Mouse (Mus musculus) cerebellum, adult 9-10 months (tissue): Measurements from ENCODE around the gene Cep112.
"Not testable (repeated sequence)": the region's sequence is repeated elsewhere in the genome, so short reads cannot be mapped to it uniquely, and the experiment has no call there.

Experiments
- DNase-seq: peaks from one replicate; pipeline ENCODE4 v3.0.0; 2022

The Cep112 gene

GRCm38 (mm10) chr11:108805947-108806346 is 381.0 kb downstream of the Cep112 start:
- no peak for DNase-seq

DNA sequence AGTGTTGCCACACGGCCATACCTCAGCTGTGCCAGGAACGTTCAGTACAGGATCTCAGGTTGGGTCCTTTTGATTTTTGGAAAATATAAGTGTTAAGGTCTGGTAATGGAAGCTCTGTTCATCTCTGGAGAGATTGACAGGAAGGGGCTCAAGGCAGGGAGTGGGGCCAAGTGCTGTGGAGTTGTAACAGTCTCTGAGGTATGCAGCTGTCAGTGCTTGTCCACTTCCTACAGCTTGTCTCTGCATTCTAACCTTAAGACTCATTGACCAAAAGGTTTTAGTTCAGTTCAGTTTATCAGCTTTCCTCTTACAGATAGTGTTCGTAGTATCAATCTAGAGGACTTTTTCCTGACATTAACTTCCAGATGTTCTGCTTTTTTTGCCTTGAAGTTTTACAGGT is 384.6 kb downstream of the Cep112 start:
- no peak for DNase-seq

DNA sequence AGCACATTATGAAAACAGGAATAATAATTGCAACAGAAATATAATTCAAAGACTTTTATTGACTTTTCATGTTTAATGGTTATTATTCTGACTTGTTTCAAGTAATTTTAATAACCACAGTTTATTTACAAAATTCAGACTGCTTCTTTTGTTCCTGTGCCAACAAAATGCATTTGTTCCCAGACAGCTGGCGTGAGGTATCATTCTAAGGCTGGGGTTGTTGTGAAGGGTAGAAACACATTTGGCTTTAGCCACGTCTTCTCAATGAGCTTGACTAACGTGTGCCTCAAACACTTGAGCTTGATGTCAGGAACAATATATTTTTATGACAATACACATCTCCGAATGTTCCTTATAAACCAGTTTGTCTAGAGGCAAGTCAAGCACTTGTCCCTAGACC is 396.8 kb downstream of the Cep112 start:
- DNase-seq, result no peak

DNA sequence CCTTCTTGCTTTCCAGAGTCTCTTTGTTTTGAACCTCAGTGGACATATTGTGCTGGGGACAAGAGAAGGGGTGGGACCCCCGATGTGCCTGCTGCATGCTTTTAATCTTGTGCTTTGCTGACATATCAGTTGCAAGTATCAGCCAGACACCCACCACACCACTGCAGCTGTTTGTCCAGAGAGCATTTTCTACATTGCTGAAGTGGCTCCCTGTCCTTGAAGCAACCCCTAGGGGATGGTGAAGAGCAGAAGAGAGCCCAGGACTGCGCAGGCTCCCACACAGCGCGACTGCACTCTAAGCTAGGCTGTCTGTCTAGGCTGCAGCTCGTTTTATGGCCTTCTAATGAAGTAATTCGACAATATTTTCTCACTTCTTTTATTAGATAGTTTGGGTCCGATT is 397.3 kb downstream of the Cep112 start:
- no peak for DNase-seq

DNA sequence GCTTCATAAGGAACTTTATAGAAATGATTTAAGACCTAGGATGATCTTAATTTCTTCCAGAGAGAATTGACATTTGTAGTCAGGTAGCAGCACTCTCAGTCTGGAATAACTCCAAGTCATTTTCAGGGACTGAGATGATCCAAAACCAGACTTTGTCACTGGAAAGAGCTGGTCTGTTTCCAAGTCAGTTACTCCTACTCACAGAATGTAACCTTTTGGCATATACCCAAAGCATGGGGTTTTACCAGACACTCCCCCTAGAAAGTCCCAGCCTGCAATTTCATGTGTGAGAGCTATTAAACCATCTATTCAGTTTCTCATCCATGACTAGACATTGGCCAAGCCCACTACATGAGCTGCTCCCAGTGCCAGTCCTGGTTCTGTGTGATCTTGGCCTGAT is 402.3 kb downstream of the Cep112 start:
- peak; percentile 42 for DNase-seq

GRCm38 (mm10) chr11:108828374-108829025 is 403.5 kb downstream of the Cep112 start:
- DNase-seq, result no peak

- DNase-seq, result no peak
Measured at GRCm38 (mm10) chr11:108836706-108837105, 411.7 kb downstream of the Cep112 start.

DNA sequence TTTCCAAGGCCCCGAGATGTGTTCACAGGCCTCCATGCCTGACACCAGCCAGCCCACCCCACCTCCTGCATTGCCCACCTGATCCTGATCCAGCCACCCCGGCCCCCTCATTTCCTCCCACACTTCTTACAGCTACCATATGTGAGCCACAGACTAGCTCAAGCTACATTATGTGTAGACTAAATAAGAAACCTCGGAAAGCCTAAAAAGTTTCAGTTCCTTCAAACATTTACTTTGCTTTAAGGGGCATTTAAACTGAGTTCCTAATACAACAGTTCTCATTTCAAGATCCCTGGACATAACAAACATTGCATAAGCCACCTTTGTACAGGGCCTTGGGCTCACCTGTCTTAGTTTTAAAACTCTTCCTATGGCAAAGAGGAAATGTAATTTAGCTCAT is 415.2 kb downstream of the Cep112 start:
- no peak for DNase-seq

GRCm38 (mm10) chr11:108842765-108843164 is 417.8 kb downstream of the Cep112 start:
- DNase-seq, result no peak

GRCm38 (mm10) chr11:108845971-108846370 is 421.0 kb downstream of the Cep112 start:
- DNase-seq, result no peak

DNA sequence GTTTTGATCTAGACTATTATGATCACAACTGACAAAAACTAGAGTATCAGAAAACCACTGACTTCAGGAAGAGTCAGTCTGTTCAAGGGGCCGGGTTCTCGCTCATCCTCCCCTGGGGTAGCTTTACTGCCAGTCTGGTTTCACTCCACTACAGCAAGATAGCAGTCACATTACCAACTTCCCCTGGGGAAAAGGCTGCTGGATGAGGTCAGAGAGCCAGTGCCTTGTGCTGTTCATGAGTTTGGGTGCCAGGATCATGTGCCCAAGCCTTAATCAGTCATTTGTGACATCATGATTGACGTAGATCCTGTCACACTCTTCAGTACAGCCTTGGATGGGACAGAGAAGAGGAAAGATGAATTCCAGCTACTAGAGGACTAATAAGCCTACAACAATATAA is 421.5 kb downstream of the Cep112 start:
- DNase-seq, result no peak

GRCm38 (mm10) chr11:108851771-108852170 is 426.8 kb downstream of the Cep112 start:
- DNase-seq, result no peak

GRCm38 (mm10) chr11:108857254-108857653 is 432.3 kb downstream of the Cep112 start:
- no peak for DNase-seq

DNA sequence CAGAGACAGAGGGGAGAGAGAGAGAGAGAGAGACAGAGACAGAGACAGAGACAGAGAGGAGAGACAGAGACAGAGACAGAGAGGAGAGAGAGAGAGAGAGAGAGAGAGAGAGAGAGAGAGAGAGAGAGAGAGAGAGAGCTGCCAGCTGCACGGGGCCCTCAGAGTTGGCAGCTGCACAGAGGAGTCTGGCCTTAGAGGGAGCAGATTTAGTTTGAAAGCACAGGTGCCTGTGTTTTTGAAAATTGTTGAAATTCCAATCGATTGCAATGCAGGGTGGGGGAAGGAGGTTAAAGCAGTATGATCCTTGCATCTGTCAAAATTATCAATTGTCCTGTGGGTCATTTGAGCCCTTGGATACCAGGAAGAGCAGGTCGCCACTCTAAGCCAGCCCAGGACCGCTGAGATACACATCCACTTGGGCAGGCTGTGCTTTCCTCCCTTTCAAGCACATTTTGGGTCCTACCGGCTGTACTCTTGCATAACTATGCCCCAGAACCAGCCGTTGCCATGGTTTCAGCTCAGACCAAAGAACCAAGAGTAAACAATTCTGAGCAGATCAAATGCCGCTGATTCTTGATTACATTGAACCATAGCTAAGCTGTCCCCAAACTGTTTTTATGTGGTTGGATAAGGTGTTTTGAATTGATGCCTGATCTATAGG is 432.8 kb downstream of the Cep112 start:
- DNase-seq, result peak; percentile 6

GRCm38 (mm10) chr11:108858339-108858804 is 433.4 kb downstream of the Cep112 start:
- peak; percentile 4 for DNase-seq

DNA sequence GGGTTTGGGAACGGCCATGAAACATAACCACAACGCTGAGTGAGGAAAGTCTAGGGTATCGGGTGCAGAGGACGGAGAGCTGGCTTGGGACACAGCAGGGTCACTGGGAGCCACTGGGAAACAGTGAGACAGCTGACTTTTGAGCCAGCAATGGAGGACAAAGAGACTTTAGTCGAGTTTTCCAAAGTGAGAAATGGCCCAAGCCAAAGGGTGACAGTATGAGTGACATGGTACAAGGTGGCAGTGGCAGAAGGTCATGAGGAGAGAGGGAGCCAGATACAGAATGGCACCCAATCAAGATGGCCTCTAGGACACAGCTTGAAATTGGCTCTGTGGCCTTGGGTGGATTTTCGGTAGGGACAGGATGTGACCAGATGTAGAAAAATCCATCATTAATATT is 433.9 kb downstream of the Cep112 start:
- no peak for DNase-seq

- no peak for DNase-seq
Measured at GRCm38 (mm10) chr11:108862360-108862759, 437.4 kb downstream of the Cep112 start.

DNA sequence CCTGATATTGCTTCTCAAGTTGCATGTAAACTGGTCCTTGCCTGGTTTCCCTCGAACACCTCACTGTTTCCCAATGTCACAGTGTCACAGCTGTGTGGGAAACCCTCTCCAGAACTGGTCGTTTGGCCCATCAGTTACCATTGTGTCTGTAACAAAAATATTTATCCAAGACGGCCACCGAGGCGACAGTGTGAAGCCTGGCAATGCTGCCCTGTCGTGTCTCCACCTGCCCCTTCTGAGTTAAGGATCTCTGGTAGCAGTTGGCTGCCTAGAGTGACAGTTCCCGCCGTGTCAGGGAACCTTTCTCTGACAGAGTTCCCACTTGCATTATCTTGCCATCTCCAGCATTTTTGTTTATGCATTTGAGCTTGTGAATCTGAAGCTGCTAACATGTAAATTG is 440.8 kb downstream of the Cep112 start:
- DNase-seq, result no peak

DNA sequence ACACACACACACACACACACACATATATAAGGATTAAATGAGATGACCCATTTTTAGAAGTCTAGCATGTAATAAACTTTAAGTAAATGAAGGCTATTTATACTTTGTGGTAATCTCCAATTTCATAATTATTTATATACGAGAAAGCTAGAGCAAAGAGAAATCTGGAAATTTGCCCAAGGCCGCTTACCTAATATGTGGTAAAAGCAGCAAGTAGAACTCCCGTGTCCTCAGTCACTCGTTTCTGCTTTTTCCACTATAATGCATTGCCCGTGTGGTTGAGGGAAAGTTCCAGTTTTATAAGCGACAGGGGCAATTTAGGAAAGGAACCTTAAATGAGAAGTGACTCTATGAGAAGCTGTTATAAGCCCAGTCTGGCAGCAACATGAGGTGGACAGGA is 442.5 kb downstream of the Cep112 start:
- DNase-seq, result no peak

DNA sequence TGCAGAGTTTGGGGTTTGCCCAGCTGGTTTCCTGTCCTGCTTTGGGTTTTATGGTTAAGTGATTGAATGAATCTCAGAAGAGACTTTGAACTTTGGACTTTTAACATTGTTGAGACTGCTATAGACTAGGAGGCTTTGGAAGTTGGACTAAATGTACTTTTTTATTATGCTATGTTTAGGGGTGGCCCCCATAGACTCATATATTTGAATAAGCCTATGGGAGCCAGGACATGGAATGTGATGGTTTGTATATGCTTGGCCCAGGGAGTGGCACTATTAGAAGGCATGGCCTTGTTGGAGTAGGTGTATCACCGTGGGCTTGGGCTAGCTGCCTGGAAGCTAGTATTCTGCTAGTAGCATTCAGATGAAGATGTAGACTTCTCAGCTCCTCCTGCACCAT is 446.3 kb downstream of the Cep112 start:
- DNase-seq, result not testable (repeated sequence)

- DNase-seq, result no peak
Measured at GRCm38 (mm10) chr11:108871748-108872147, 446.8 kb downstream of the Cep112 start.

- no peak for DNase-seq
Measured at GRCm38 (mm10) chr11:108876633-108877205, 451.7 kb downstream of the Cep112 start.

- DNase-seq, result no peak
Measured at GRCm38 (mm10) chr11:108877520-108877919, 452.5 kb downstream of the Cep112 start.

- DNase-seq, result no peak
Measured at GRCm38 (mm10) chr11:108880546-108880945, 455.6 kb downstream of the Cep112 start.
